1 mouse cellular context compared by ENCODE assay signal in the genomic region with DNA sequence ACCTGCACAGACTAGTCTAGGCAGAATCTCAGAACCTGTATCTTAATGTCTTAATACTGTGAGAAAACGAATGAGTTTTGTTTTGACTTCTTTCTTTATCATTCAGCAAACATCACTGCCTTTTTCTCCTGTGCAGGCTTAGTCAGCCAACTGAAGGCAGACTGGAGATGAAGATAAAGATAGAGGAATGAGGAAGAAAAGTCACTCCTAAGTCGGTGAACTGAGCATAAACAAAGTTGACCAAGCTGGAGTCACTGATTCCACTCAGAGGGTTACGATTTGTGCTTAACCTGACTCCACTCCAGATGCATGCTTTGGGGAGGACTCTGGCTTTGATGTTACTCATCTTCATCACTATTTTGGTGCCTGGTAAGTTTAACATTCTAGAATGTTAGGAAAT.
TF ChIP-seq lines count a peak whose summit lies in the region.

Cd200r3 (plus strand) TSS at position 211 of the 400 bp plus-strand sequence.

TF ChIP-seq in MEL, 35 proteins besides CTCF, POLR2A, EP300 and RAD21 (continued from another document):
- 0 out of 2 replicates have a peak, but pooled peaks have one; percentile 56 for TF ChIP-seq ETS1 (IDR thresholded peaks at IDR 0.05; ENCODE audit: low read depth, low read length)
- TF ChIP-seq MAX (IDR thresholded peaks at IDR 0.05; ENCODE audit: low read length) = no peak
- TF ChIP-seq UBTF (IDR thresholded peaks at IDR 0.05; ENCODE audit: borderline replicate concordance, insufficient read depth, low read depth, low read length) = no peak
- TF ChIP-seq GATA1 (IDR thresholded peaks at IDR 0.05; ENCODE audit: low read depth, low read length) = peak; percentile 92
- no peak for TF ChIP-seq CHD2 (IDR thresholded peaks at IDR 0.05; ENCODE audit: low read length)
- TF ChIP-seq MAFK (IDR thresholded peaks at IDR 0.05; ENCODE audit: borderline replicate concordance, low read depth, low read length) = no peak
- no peak for TF ChIP-seq ELF1 (IDR thresholded peaks at IDR 0.05; ENCODE audit: low read depth, low read length)
- no peak for TF ChIP-seq ZKSCAN1 (IDR thresholded peaks at IDR 0.05; ENCODE audit: low read depth, low read length)
- TF ChIP-seq SIN3A (IDR thresholded peaks at IDR 0.05; ENCODE audit: low read length) = no peak
- no peak for TF ChIP-seq ZMIZ1 (IDR thresholded peaks at IDR 0.05; ENCODE audit: low read depth, low read length)
